Mouse (Mus musculus) midbrain, embryonic 14.5 days (tissue): ENCODE data around the gene Rfx4. TPM values are rescaled to one million over a fixed set of nuclear protein-coding genes. Genes with fewer than 3 reads are reported as not detected.

ENCODE experiments used
- ATAC-seq: fragments of 200-750 bp; cut with Nextera tagmentation; 2 replicates; pipeline ENCODE4 v1.8.0; 2017; ENCODE audit warnings: moderate number of reproducible peaks, moderate library complexity; ENCODE audit not compliant: low FRiP score, low TSS enrichment
- DNase-seq: peaks from one replicate; pipeline ENCODE4 v3.0.0-alpha.2; 2015
- H3K27ac ChIP-seq: fragments of 300-500 bp; sonication (generic); replicated peaks from 2 replicates; pipeline ENCODE4 v1.5.1; 2014; ENCODE audit warnings: mild to moderate bottlenecking, low read depth, low read length, moderate library complexity
- H3K27me3 ChIP-seq: fragments of 300-500 bp; sonication (generic); 2 replicates; pipeline ENCODE4 v1.6.1; 2014; ENCODE audit warnings: low read length, control low read depth, mixed read lengths; ENCODE audit not compliant: control insufficient read depth, insufficient read depth
- H3K36me3 ChIP-seq: fragments of 300-500 bp; sonication (generic); 2 replicates; pipeline ENCODE4 v1.6.1; 2014; ENCODE audit warnings: low read length, control low read depth; ENCODE audit not compliant: control insufficient read depth, insufficient read depth
- H3K4me1 ChIP-seq: fragments of 300-500 bp; sonication (generic); 2 replicates; pipeline ENCODE4 v1.6.1; 2014; ENCODE audit warnings: mild to moderate bottlenecking, antibody characterized with exemption, low read length, control low read depth; ENCODE audit not compliant: control insufficient read depth, insufficient read depth
- H3K4me2 ChIP-seq: fragments of 300-500 bp; sonication (generic); 2 replicates; pipeline ENCODE4 v1.6.1; 2014; ENCODE audit warnings: mild to moderate bottlenecking, low read length, moderate library complexity
- H3K4me3 ChIP-seq: fragments of 300-500 bp; sonication (generic); replicated peaks from 2 replicates; pipeline ENCODE4 v1.5.1; 2014; ENCODE audit warnings: low read depth, low read length
- H3K9ac ChIP-seq: fragments of 300-500 bp; sonication (generic); replicated peaks from 2 replicates; pipeline ENCODE4 v1.6.1; 2014; ENCODE audit warnings: mild to moderate bottlenecking, low read length, moderate library complexity
- H3K9me3 ChIP-seq: fragments of 300-500 bp; sonication (generic); 2 replicates; pipeline ENCODE4 v1.6.1; 2016; ENCODE audit warnings: low read length, control low read depth, mixed read lengths; ENCODE audit not compliant: control insufficient read depth
- WGBS: fragments of 180-500 bp; shearing (Covaris S2); extraction: QIAGEN DNeasy Blood & Tissue Kit; methylation state at CpG from one replicate; pipeline ENCODE4 v1.1.7; 2014; 5-methylcytosine and 5-hydroxymethylcytosine counted together
- polyA plus RNA-seq: library from polyadenylated mRNA; unstranded; fragments of >200 nt; fragmentation: Nextera tagmentation; extraction: Ambion mirVana; gene quantifications from 2 replicates; pipeline ENCODE4 v1.2.1, GENCODE M21; 2014

Rfx4 gene
- polyA plus RNA-seq, 1 experiment from 2014 or later, result 25.1 TPM

- Histone ChIP-seq H3K4me1 (0 out of 2 replicates have a peak, but pooled peaks cover 3% of the 10 kb centered on the region), H3K4me3 (no peak overlapping the region), H3K4me2 (no peak overlapping the region), H3K27me3 (no peaks in the 10 kb centered on the region), H3K36me3 (no peaks in the 10 kb centered on the region), H3K9me3 (no peaks in the 10 kb centered on the region), H3K27ac (no peak overlapping the region), H3K9ac (no peak overlapping the region)
- no peak for ATAC-seq
- whole genome bisulfite sequencing, result 94% methylated on average over 8 of the region's 8 CpGs
- DNase-seq, result no peak
These were observed 73.1 kb downstream of the Rfx4 start for GRCm38 (mm10) chr10:84829009-84829408.

GRCm38 (mm10) chr10:84835596-84835995 is 79.7 kb downstream of the Rfx4 start:
- 82% methylated on average over 6 of the region's 6 CpGs for WGBS
- H3K4me1 ChIP-seq, result no peaks in the 10 kb centered on the region
- no peak overlapping the region for H3K9ac ChIP-seq
- no peak overlapping the region for H3K4me3 ChIP-seq
- no peak overlapping the region for H3K4me2 ChIP-seq
- no peak overlapping the region for H3K27ac ChIP-seq
- H3K9me3 ChIP-seq, result no peaks in the 10 kb centered on the region
- no peak for DNase-seq
- H3K36me3 ChIP-seq, result no peaks in the 10 kb centered on the region
- no peaks in the 10 kb centered on the region for H3K27me3 ChIP-seq
- ATAC-seq, result no peak

GRCm38 (mm10) chr10:84836104-84836503 is 80.2 kb downstream of the Rfx4 start:
- no peak for ATAC-seq
- no peak overlapping the region for H3K4me3 ChIP-seq
- H3K9ac ChIP-seq, result no peak overlapping the region
- WGBS, result 43% methylated on average over 4 of the region's 4 CpGs
- peak; percentile 56 for DNase-seq
- no peaks in the 10 kb centered on the region for H3K9me3 ChIP-seq
- no peaks in the 10 kb centered on the region for H3K36me3 ChIP-seq
- no peaks in the 10 kb centered on the region for H3K4me1 ChIP-seq
- H3K4me2 ChIP-seq, result no peak overlapping the region
- no peak overlapping the region for H3K27ac ChIP-seq
- H3K27me3 ChIP-seq, result no peaks in the 10 kb centered on the region

- Histone ChIP-seq H3K27ac (no peak overlapping the region), H3K9me3 (no peaks in the 10 kb centered on the region), H3K4me1 (no peaks in the 10 kb centered on the region), H3K36me3 (no peaks in the 10 kb centered on the region), H3K27me3 (no peaks in the 10 kb centered on the region), H3K4me3 (no peak overlapping the region), H3K4me2 (no peak overlapping the region), H3K9ac (no peak overlapping the region)
- WGBS, result 89% methylated on average over 2 of the region's 2 CpGs
- no peak for ATAC-seq
- no peak for DNase-seq
These were observed 81.5 kb downstream of the Rfx4 start for GRCm38 (mm10) chr10:84837355-84837754.

GRCm38 (mm10) chr10:84838850-84839473 is 83.1 kb downstream of the Rfx4 start:
- 84% methylated on average over 7 of the region's 7 CpGs for WGBS
- Histone ChIP-seq H3K4me2 (no peak overlapping the region), H3K27me3 (no peaks in the 10 kb centered on the region), H3K27ac (no peak overlapping the region), H3K4me1 (no peaks in the 10 kb centered on the region), H3K4me3 (no peak overlapping the region), H3K9ac (no peak overlapping the region), H3K9me3 (no peaks in the 10 kb centered on the region), H3K36me3 (no peaks in the 10 kb centered on the region)
- no peak for ATAC-seq
- no peak for DNase-seq

GRCm38 (mm10) chr10:84846638-84847037 is 90.8 kb downstream of the Rfx4 start:
- H3K4me2 ChIP-seq, result no peak overlapping the region
- no peaks in the 10 kb centered on the region for H3K27me3 ChIP-seq
- no peak overlapping the region for H3K27ac ChIP-seq
- H3K9ac ChIP-seq, result no peak overlapping the region
- 78% methylated on average over 5 of the region's 5 CpGs for WGBS
- H3K36me3 ChIP-seq, result no peaks in the 10 kb centered on the region
- H3K4me1 ChIP-seq, result peaks cover under 1% of the 10 kb centered on the region; the same call in 1 of the 2 replicates
- no peak for DNase-seq
- ATAC-seq, result no peak
- H3K9me3 ChIP-seq, result no peaks in the 10 kb centered on the region
- no peak overlapping the region for H3K4me3 ChIP-seq

- H3K36me3 ChIP-seq, result no peaks in the 10 kb centered on the region; the same call in 1 of the 2 replicates
- no peak overlapping the region for H3K4me3 ChIP-seq
- 44% methylated on average over 12 of the region's 12 CpGs for WGBS
- ATAC-seq, result peak; percentile 91
- H3K27me3 ChIP-seq, result no peaks in the 10 kb centered on the region
- peaks cover 15% of the 10 kb centered on the region for H3K4me1 ChIP-seq
- H3K4me2 ChIP-seq, result peak overlapping the region; percentile 19; the same call in 1 of the 2 replicates
- H3K9me3 ChIP-seq, result no peaks in the 10 kb centered on the region
- DNase-seq, result peak; percentile 92
- peak overlapping the region; percentile 85 for H3K27ac ChIP-seq
- peak overlapping the region; percentile 34; the same call in 1 of the 2 replicates for H3K9ac ChIP-seq
These were observed 96.4 kb downstream of the Rfx4 start for GRCm38 (mm10) chr10:84851981-84852979.

- no peak for ATAC-seq
- 93% methylated on average over 8 of the region's 8 CpGs for WGBS
These were observed 98.2 kb downstream of the Rfx4 start for GRCm38 (mm10) chr10:84854059-84854458.

More at GRCm38 (mm10) chr10:84854059-84854458, 98.2 kb downstream of the Rfx4 start:
- H3K27ac ChIP-seq, result no peak overlapping the region
- H3K4me1 ChIP-seq, result peaks cover 23% of the 10 kb centered on the region
- no peak overlapping the region for H3K4me2 ChIP-seq
- no peaks in the 10 kb centered on the region; the same call in 1 of the 2 replicates for H3K36me3 ChIP-seq
- no peak overlapping the region for H3K4me3 ChIP-seq
- no peak for DNase-seq
- H3K9me3 ChIP-seq, result no peaks in the 10 kb centered on the region
- H3K9ac ChIP-seq, result no peak overlapping the region
- no peaks in the 10 kb centered on the region for H3K27me3 ChIP-seq
